Mouse (Mus musculus) brain, adult 2 months (tissue): ENCODE results near the gene Bcas2.
"Not testable (repeated sequence)": the region's sequence is repeated elsewhere in the genome, so short reads cannot be mapped to it uniquely, and the experiment has no call there.

Source experiments
- DNase-seq: peaks from one replicate; pipeline ENCODE4 v3.0.0; 2011; ENCODE audit warnings: low read depth, low spot score

Bcas2 gene

DNA sequence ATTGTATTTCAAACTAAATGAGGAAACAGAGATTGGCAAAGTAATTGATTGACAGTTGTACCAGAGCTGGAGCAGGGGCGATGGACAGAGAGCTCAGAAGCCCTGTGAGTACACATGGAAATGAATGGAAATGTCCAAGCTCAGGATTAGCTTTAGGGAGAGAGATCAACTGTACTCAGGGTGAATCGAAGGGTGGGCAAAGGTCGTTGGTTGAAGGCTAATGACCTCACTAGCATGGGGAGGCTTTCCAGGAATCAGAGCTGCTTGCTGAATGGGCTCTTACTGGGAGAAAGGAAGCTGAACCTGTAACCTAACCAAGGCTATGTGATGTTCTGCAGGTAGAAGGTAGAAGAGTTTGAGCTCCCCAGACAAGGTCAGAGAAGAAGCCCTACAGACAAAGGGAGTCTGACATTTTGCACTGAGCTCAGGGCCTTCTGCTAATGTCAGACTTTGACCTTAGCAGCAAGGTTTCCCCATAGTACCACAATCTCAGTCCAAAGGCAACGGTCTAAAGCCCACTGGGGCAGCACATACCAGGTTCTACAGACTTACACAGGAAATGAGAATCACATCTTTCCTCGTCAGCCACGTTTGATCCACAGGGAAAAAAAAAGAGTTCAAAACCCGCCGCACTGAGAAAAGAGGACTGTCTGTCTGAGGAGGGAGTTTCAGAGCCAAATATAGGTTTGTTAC is 43.3 kb downstream of the Bcas2 start:
- no peak for DNase-seq

- DNase-seq = not testable (repeated sequence)
Measured at GRCm38 (mm10) chr3:103215399-103215798, 43.9 kb downstream of the Bcas2 start.

DNA sequence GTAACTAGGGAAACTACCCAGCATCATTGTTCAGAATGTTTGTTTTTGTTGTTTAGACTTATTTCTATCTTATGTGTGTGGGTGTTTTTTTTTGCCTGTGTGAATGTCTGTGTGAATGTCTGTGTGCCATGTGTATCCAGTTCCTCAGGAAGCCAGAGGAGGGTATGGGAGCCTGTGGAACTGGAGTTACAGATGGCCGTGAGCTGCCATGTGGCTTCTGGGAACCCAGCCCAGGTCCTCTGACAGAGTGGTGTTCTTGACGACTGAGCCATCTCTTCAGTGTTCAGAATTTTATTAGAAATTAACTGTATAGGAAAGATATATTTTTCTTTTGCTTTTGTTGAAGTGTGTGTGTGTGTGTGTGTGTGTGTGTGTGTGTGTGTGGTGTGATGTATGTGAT is 50.0 kb downstream of the Bcas2 start:
- peak; percentile 47 for DNase-seq

- no peak for DNase-seq
Measured at GRCm38 (mm10) chr3:103223752-103224151, 52.3 kb downstream of the Bcas2 start.

- DNase-seq = no peak
Measured at GRCm38 (mm10) chr3:103224231-103224765, 52.8 kb downstream of the Bcas2 start.

DNA sequence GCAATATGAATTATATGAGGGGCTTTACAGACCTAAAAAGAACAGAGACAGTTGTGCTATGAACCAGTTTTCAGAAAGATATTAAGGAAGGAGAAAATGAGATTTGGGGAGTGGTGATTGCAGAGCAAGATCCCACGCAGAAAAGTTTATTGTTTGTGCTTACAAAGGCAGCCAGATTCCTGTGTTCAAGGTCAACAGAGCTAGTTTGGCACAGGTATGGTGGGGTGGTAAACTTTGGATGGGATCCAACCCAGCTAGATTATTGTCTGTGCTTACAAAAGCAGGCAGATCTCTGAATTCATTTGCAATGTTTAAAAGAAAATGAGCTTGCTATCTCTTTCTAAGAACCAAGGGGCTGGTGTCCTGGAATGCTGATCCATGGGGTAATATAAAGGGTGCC is 56.3 kb downstream of the Bcas2 start:
- DNase-seq = no peak
